Mouse (Mus musculus) bone marrow macrophage, adult 2 months (primary cell): ENCODE data around the gene Cys1.

Experiments
- CTCF ChIP-seq: IDR thresholded peaks from 2 replicates; pipeline ENCODE4 v1.5.1; 2012; ENCODE audit warnings: low read depth, mild to moderate bottlenecking, low read length, moderate library complexity
- POLR2A ChIP-seq: IDR thresholded peaks from 2 replicates; pipeline ENCODE4 v1.6.1; 2012; ENCODE audit warnings: mild to moderate bottlenecking, low read depth, low read length, borderline replicate concordance

DNA sequence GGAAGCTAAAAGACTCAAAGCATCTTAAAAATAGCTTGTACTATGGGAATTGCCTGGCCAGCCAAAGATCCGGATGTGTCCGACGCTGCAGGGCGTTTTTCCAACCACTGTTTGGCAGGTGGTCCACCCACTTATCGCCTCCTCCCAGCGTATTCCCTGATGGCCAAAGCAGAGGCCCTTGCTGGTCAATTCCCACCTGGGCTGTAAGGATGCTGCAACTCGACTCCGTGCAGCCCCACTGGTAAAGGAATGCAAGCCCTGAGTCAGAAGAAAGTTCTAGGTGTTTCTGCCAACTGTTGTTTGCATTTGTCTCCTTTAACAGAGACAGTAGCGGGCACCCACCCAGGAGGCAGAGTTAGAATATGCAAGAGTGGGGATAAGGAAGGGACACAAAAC lies 1.5 kb downstream of the Cys1 start:
- no peak for TF ChIP-seq POLR2A
- TF ChIP-seq CTCF: no peak
